Mouse (Mus musculus): ENCODE results near the gene Dhdh. TPM values are rescaled to one million over a fixed set of nuclear protein-coding genes. Genes with fewer than 3 reads are reported as not detected.
A peak's percentile ranks its signal among the peaks of the same experiment; 100 is the strongest.

Dhdh gene
- total RNA-seq, 2 experiments from 2014 or later = 4.7 to 6.0 TPM

GRCm38 (mm10) chr7:45457204-45458060 lies 31.2 kb downstream of the Dhdh start:
- DNase-seq = peak in 1 of 2 experiments; percentile 50

GRCm38 (mm10) chr7:45456721-45457203 lies 31.8 kb downstream of the Dhdh start:
- intact Hi-C loops (cut with DNase I) = no loop called here
- no peak for DNase-seq

More at GRCm38 (mm10) chr7:45457204-45458060, 31.2 kb downstream of the Dhdh start:
- intact Hi-C loops (cut with DNase I) = loop anchor here (2.0 kb wide), 1 partner anchor 23 kb away; the partner anchor contains the start of gene Gys1

- intact Hi-C loops (cut with DNase I) = no loop called here
- DNase-seq = no peak
Measured at GRCm38 (mm10) chr7:45455932-45456696, 32.5 kb downstream of the Dhdh start.

GRCm38 (mm10) chr7:45454971-45455370 lies 33.6 kb downstream of the Dhdh start:
- intact Hi-C loops (cut with DNase I) = loop anchor here (5.0 kb wide), 1 partner anchor 107 kb away; no protein-coding TSS in a partner anchor
- DNase-seq = no peak

GRCm38 (mm10) chr7:45451344-45451982 lies 37.1 kb downstream of the Dhdh start:
- intact Hi-C loops (cut with DNase I) = loop anchor here (5.0 kb wide), 1 partner anchor 111 kb away; no protein-coding TSS in a partner anchor
- peak; percentile 82 to 91 for DNase-seq

GRCm38 (mm10) chr7:45449974-45450373 lies 38.6 kb downstream of the Dhdh start:
- DNase-seq = no peak
- intact Hi-C loops (cut with DNase I) = loop anchor here (5.0 kb wide), 2 partner anchors 112 to 148 kb away; no protein-coding TSS in a partner anchor

GRCm38 (mm10) chr7:45447325-45447990 lies 41.1 kb downstream of the Dhdh start:
- intact Hi-C loops (cut with DNase I) = loop anchor here (5.0 kb wide), 1 partner anchor 145 kb away; no protein-coding TSS in a partner anchor
- DNase-seq = peak; percentile 55 to 67

- intact Hi-C loops (cut with DNase I) = loop anchor here (5.0 kb wide), 1 partner anchor 144 kb away; no protein-coding TSS in a partner anchor
- DNase-seq = no peak
Measured at GRCm38 (mm10) chr7:45446589-45446988, 42.0 kb downstream of the Dhdh start.

- DNase-seq = no peak
Measured at GRCm38 (mm10) chr7:45443526-45444420, 44.8 kb downstream of the Dhdh start.

GRCm38 (mm10) chr7:45437521-45438276 lies 50.9 kb downstream of the Dhdh start, which contains the start of gene Ruvbl2:
Ruvbl2 (minus strand) TSS chr7:45438096.
- no peak for DNase-seq
- intact Hi-C loops (cut with DNase I) = no loop called here

More at GRCm38 (mm10) chr7:45443526-45444420, 44.8 kb downstream of the Dhdh start:
- intact Hi-C loops (cut with DNase I) = no loop called here

GRCm38 (mm10) chr7:45437046-45437445 lies 51.6 kb downstream of the Dhdh start:
- intact Hi-C loops (cut with DNase I) = no loop called here
- no peak for DNase-seq

- no peak for DNase-seq
- intact Hi-C loops (cut with DNase I) = no loop called here
Measured at GRCm38 (mm10) chr7:45436444-45436843, 52.2 kb downstream of the Dhdh start.

GRCm38 (mm10) chr7:45435038-45435437 lies 53.6 kb downstream of the Dhdh start:
- intact Hi-C loops (cut with DNase I) = loop anchor here (2.0 kb wide), 2 partner anchors 24 to 30 kb away; partner anchors contain the start of genes Ftl1 and Kcna7
- DNase-seq = no peak

- intact Hi-C loops (cut with DNase I) = loop anchor here (2.0 kb wide), 2 partner anchors 24 to 30 kb away; partner anchors contain the start of genes Ftl1 and Kcna7
- DNase-seq = peak; percentile 100
Measured at GRCm38 (mm10) chr7:45434203-45435015, 54.2 kb downstream of the Dhdh start, which contains the start of gene Gys1. Gys1 (plus strand) TSS chr7:45434844.

GRCm38 (mm10) chr7:45433835-45434202 lies 54.8 kb downstream of the Dhdh start:
- DNase-seq = no peak
- intact Hi-C loops (cut with DNase I) = loop anchor here (2.0 kb wide), 2 partner anchors 25 to 29 kb away; partner anchors contain the start of genes Ftl1 and Kcna7

GRCm38 (mm10) chr7:45426556-45426955 lies 62.0 kb downstream of the Dhdh start:
- intact Hi-C loops (cut with DNase I) = no loop called here
- no peak for DNase-seq

GRCm38 (mm10) chr7:45421194-45421593 lies 67.4 kb downstream of the Dhdh start:
- DNase-seq = no peak
- intact Hi-C loops (cut with DNase I) = no loop called here

Measured in heart, postnatal 10 days (tissue).